Mouse (Mus musculus) retina, adult 2 months (tissue): Measurements from ENCODE around the gene Wdfy1.
A peak's percentile ranks its signal among the peaks of the same experiment; 100 is the strongest.

Experiments
- DNase-seq: peaks from one replicate; pipeline ENCODE4 v3.0.0-alpha.2; 2012; ENCODE audit warnings: low read depth, low spot score

Wdfy1 gene

GRCm38 (mm10) chr1:79711147-79712126, 64.5 kb downstream of the Wdfy1 start:
- DNase-seq = no peak

GRCm38 (mm10) chr1:79710678-79711077, 65.3 kb downstream of the Wdfy1 start:
- DNase-seq = no peak

- no peak for DNase-seq
Observed at GRCm38 (mm10) chr1:79710216-79710615, 65.7 kb downstream of the Wdfy1 start.

GRCm38 (mm10) chr1:79707383-79707782, 68.6 kb downstream of the Wdfy1 start:
- DNase-seq = no peak

- no peak for DNase-seq
Observed at GRCm38 (mm10) chr1:79706707-79707106, 69.2 kb downstream of the Wdfy1 start.

- no peak for DNase-seq
Observed at GRCm38 (mm10) chr1:79704672-79705071, 71.3 kb downstream of the Wdfy1 start.

GRCm38 (mm10) chr1:79703520-79703919, 72.4 kb downstream of the Wdfy1 start:
- DNase-seq = no peak

GRCm38 (mm10) chr1:79698506-79698905, 77.4 kb downstream of the Wdfy1 start:
- no peak for DNase-seq

GRCm38 (mm10) chr1:79697382-79697781, 78.6 kb downstream of the Wdfy1 start:
- DNase-seq = no peak

GRCm38 (mm10) chr1:79696933-79697332, 79.0 kb downstream of the Wdfy1 start:
- DNase-seq = no peak

GRCm38 (mm10) chr1:79692482-79692881, 83.5 kb downstream of the Wdfy1 start:
- no peak for DNase-seq

GRCm38 (mm10) chr1:79687254-79687653, 88.7 kb downstream of the Wdfy1 start:
- DNase-seq = no peak

GRCm38 (mm10) chr1:79684027-79684426, 91.9 kb downstream of the Wdfy1 start:
- no peak for DNase-seq

GRCm38 (mm10) chr1:79682936-79683335, 93.0 kb downstream of the Wdfy1 start:
- DNase-seq = no peak

- DNase-seq = no peak
Observed at GRCm38 (mm10) chr1:79680777-79681176, 95.2 kb downstream of the Wdfy1 start.

GRCm38 (mm10) chr1:79678117-79678684, 97.7 kb downstream of the Wdfy1 start:
- no peak for DNase-seq

GRCm38 (mm10) chr1:79675716-79676115, 100.2 kb downstream of the Wdfy1 start:
- no peak for DNase-seq

GRCm38 (mm10) chr1:79671543-79672337, 104.2 kb downstream of the Wdfy1 start, which contains the start of gene Ap1s3:
TSS of gene Ap1s3 (minus strand) at chr1:79671972.
- peak; percentile 28 for DNase-seq

- DNase-seq = no peak
Observed at GRCm38 (mm10) chr1:79671196-79671542, 104.8 kb downstream of the Wdfy1 start.

GRCm38 (mm10) chr1:79669419-79669974, 106.4 kb downstream of the Wdfy1 start:
- no peak for DNase-seq

- DNase-seq = no peak
Observed at GRCm38 (mm10) chr1:79664911-79665310, 111.0 kb downstream of the Wdfy1 start.

GRCm38 (mm10) chr1:79659598-79659997, 116.3 kb downstream of the Wdfy1 start:
- DNase-seq = no peak
